Mouse (Mus musculus) limb, embryonic 10.5 days (tissue): ENCODE results near the gene Bicra. TPM values are rescaled to one million over a fixed set of nuclear protein-coding genes. Genes with fewer than 3 reads are reported as not detected.

Experiments used
- DNase-seq: peaks from one replicate; pipeline ENCODE4 v3.0.0-alpha.2; 2017; ENCODE audit warnings: low spot score
- H3K27ac ChIP-seq: fragments of 300-500 bp; sonication (generic); 2 replicates; pipeline ENCODE4 v1.5.1; 2016; ENCODE audit warnings: mild to moderate bottlenecking
- H3K27me3 ChIP-seq: fragments of 300-500 bp; sonication (generic); 2 replicates; pipeline ENCODE4 v1.6.1; 2016; ENCODE audit warnings: low read depth, mild to moderate bottlenecking; ENCODE audit not compliant: poor library complexity, severe bottlenecking
- H3K36me3 ChIP-seq: fragments of 300-500 bp; sonication (generic); 2 replicates; pipeline ENCODE4 v1.6.1; 2016; ENCODE audit warnings: mild to moderate bottlenecking, moderate library complexity
- H3K4me1 ChIP-seq: fragments of 300-500 bp; sonication (generic); 2 replicates; pipeline ENCODE4 v1.6.1; 2016
- H3K4me3 ChIP-seq: fragments of 300-500 bp; sonication (generic); 2 replicates; pipeline ENCODE4 v1.5.1; 2016; ENCODE audit warnings: mild to moderate bottlenecking, moderate library complexity
- H3K9me3 ChIP-seq: fragments of 300-500 bp; sonication (generic); replicated peaks from 2 replicates; pipeline ENCODE4 v1.6.1; 2016; ENCODE audit warnings: mild to moderate bottlenecking
- WGBS: fragments of 180-500 bp; shearing (Covaris S2); methylation state at CpG from one replicate; pipeline ENCODE4 v1.1.7; 2016; 5-methylcytosine and 5-hydroxymethylcytosine counted together
- polyA plus RNA-seq: library from polyadenylated mRNA; unstranded; fragments of >200 nt; fragmentation: Nextera tagmentation; extraction: Ambion mirVana; gene quantifications from 2 replicates; pipeline ENCODE4 v1.2.1, GENCODE M21; 2016

Gene Bicra
- polyA plus RNA-seq, 1 experiment from 2014 or later, result 10.8 TPM

DNA sequence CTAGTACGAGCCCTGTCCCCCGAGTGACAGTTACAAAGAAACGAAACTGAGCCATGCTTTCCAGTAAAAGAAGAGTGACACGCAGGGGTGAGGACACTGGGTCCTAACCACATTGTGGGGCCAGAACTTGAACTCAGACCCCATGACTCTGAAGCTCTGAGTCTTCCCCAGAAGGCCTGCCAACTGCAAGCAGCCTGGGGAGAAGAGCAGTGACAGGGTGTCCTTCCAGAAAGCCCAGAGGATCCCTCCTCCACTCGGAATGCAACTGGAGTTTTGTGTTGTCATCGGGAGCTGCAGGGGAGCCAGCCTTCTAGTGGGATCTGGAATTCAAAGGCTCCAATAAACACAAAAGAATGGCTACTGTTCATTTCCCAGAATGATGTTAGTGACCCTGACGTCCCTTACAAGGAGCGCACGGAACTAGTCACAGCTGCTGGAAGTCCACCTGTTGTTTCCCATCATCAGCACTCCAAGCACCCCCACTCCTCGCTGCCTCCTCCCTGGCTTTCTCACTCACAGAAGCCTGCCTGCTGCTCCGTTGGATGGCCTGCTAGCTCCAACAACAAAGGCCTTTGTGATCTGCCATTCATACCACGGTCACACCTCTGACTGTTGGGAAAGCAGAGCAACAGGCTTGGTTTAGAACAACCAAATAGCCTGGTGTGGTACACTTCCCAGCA, 43.4 kb downstream of the Bicra start:
- Histone ChIP-seq H3K36me3 (peaks cover 34% of the 10 kb centered on the region), H3K4me1 (peaks cover 13% of the 10 kb centered on the region), H3K27ac (no peak overlapping the region), H3K27me3 (no peaks in the 10 kb centered on the region), H3K4me3 (no peak overlapping the region), H3K9me3 (no peaks in the 10 kb centered on the region)
- no peak for DNase-seq
- WGBS, result 74% methylated on average over 12 of the region's 12 CpGs

DNA sequence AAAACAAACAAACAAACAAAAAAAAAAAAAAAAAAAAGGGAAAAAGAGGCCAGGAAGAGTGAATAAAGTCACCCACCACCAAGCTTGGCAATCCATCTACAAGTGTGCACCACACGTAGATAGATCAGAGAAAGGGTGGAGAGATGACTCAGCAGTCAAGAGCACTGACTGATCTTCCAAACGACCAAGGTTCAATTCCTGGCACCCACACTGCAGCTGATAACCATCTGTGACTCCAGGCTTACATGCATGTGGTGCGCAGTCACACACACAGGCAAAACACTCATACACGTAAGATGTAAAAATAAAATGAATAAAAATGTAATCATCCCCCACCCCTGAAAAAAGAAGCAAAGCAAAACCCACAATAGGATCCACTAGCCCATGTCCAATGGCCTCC, 44.7 kb downstream of the Bicra start:
- peaks cover 13% of the 10 kb centered on the region for H3K4me1 ChIP-seq
- H3K4me3 ChIP-seq, result no peak overlapping the region
- WGBS, result 84% methylated on average over 4 of the region's 4 CpGs
- no peaks in the 10 kb centered on the region for H3K9me3 ChIP-seq
- no peaks in the 10 kb centered on the region for H3K27me3 ChIP-seq
- no peak for DNase-seq
- H3K36me3 ChIP-seq, result peaks cover 42% of the 10 kb centered on the region
- no peak overlapping the region for H3K27ac ChIP-seq

DNA sequence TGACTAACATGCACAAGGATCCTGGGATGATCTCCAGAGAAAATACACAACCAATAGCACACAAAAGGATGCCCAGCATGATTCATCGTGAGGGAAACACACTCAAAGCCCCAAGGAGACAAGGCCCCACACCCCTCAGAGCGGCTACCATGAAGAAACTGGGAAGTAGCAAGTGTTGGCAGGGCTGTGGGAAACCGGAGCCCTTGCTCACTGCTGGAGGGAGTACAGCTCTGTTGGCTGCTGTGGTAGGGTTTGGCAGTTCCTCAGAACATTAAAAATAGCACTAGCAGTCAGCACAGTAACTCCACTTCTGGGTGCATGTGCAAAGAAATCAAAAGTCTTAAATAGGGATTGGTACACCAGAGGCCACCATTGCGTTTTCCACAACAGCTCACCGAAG, 45.5 kb downstream of the Bicra start:
- no peaks in the 10 kb centered on the region for H3K9me3 ChIP-seq
- no peaks in the 10 kb centered on the region for H3K27me3 ChIP-seq
- DNase-seq, result no peak
- peaks cover 43% of the 10 kb centered on the region for H3K36me3 ChIP-seq
- H3K27ac ChIP-seq, result no peak overlapping the region
- WGBS, result 95% methylated on average over 5 of the region's 5 CpGs
- H3K4me1 ChIP-seq, result peaks cover 13% of the 10 kb centered on the region
- no peak overlapping the region for H3K4me3 ChIP-seq

DNA sequence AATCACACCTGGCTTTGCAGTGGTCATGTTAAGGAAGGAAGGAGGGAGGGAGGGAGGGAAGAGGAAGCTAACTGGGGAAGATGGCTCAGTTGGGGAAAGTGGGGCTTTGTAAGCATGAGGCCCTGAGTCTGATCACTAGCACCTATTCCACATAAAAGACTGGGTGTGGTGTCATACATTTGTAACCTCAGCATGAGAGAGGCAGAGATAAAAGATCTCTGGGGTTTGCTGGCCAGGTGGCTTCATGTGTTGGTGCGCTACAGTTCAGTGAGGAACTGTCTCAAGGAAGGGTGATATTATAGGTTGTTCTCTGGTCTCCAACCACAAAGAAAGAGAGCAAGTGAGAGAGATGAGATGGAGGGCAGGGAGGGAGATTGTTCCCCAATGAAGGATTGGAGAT, 46.0 kb downstream of the Bicra start:
- peaks cover 13% of the 10 kb centered on the region for H3K4me1 ChIP-seq
- peaks cover 44% of the 10 kb centered on the region for H3K36me3 ChIP-seq
- no peaks in the 10 kb centered on the region for H3K9me3 ChIP-seq
- no peak for DNase-seq
- no peak overlapping the region for H3K4me3 ChIP-seq
- no peak overlapping the region for H3K27ac ChIP-seq
- no peaks in the 10 kb centered on the region for H3K27me3 ChIP-seq
- WGBS, result 96% methylated on average over 1 of the region's 1 CpGs

DNA sequence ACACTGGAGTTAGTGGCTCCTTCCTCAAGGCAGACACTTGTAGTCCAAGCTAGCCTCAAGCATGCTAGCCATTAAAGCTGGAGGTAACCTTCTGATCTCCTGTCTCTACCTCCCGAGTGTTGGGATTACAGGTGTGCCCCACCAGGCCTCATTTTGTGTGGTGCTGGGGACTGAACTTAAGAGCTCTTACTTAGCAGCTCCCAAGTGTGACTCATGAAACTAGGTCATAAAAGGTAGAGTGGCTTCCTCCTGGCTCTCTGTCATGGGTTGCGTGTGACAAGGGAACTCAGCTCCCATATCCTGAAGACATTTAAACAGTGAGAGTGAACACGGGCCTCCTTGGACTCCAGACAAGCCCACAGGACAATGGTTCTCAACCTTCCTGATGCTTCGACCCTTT, 53.9 kb downstream of the Bicra start:
- no peak for DNase-seq
- no peaks in the 10 kb centered on the region for H3K27me3 ChIP-seq
- no peaks in the 10 kb centered on the region for H3K4me1 ChIP-seq
- H3K36me3 ChIP-seq, result peaks cover 95% of the 10 kb centered on the region
- H3K9me3 ChIP-seq, result no peaks in the 10 kb centered on the region
- H3K27ac ChIP-seq, result no peak overlapping the region
- no peak overlapping the region for H3K4me3 ChIP-seq
- WGBS, result 97% methylated on average over 4 of the region's 4 CpGs

DNA sequence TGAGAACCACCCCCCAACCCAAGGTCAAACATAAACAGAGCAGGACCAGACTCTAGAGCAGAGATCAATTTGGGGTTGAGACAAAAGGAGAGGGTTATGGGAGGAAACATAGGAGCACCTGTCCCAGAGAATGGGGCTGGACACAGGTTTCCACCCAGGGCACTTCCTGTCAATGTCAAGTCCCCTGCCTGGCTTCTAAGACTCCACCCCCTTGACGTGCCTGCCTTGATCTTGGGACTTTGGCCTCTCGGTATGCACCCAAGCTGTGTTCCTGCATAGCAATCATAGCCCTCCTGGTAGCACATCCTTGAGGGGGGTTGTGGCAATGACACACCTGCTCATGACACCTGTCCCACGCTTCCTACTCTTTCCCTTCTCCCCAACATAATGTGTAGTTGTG, 54.6 kb downstream of the Bicra start:
- no peaks in the 10 kb centered on the region for H3K9me3 ChIP-seq
- H3K4me1 ChIP-seq, result no peaks in the 10 kb centered on the region
- H3K36me3 ChIP-seq, result peaks cover 99% of the 10 kb centered on the region
- no peak overlapping the region for H3K4me3 ChIP-seq
- no peaks in the 10 kb centered on the region for H3K27me3 ChIP-seq
- 83% methylated on average over 3 of the region's 3 CpGs for WGBS
- no peak overlapping the region for H3K27ac ChIP-seq
- no peak for DNase-seq

DNA sequence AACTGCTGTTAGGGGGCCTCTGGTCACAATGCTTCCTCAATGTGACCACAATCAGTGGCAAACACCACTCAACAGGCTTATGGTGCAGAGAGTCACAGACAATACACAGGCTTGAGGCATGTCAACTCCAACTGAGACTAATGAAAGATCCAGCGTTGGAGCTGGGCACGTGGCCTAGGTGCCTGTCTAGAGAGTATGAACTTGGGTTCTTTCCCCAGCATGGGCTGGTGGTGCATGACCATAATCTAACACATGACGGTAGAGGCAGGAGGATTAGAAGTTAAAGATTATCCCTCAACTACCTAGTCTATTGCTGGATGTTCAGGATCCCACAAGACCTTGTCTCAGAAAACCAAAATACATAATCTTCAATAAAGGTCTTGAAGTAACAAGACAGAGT, 56.0 kb downstream of the Bicra start:
- no peaks in the 10 kb centered on the region for H3K4me1 ChIP-seq
- no peak overlapping the region for H3K4me3 ChIP-seq
- no peak for DNase-seq
- H3K9me3 ChIP-seq, result no peaks in the 10 kb centered on the region
- no peak overlapping the region for H3K27ac ChIP-seq
- H3K36me3 ChIP-seq, result peaks cover 99% of the 10 kb centered on the region
- no peaks in the 10 kb centered on the region for H3K27me3 ChIP-seq
- 95% methylated on average over 3 of the region's 3 CpGs for WGBS

DNA sequence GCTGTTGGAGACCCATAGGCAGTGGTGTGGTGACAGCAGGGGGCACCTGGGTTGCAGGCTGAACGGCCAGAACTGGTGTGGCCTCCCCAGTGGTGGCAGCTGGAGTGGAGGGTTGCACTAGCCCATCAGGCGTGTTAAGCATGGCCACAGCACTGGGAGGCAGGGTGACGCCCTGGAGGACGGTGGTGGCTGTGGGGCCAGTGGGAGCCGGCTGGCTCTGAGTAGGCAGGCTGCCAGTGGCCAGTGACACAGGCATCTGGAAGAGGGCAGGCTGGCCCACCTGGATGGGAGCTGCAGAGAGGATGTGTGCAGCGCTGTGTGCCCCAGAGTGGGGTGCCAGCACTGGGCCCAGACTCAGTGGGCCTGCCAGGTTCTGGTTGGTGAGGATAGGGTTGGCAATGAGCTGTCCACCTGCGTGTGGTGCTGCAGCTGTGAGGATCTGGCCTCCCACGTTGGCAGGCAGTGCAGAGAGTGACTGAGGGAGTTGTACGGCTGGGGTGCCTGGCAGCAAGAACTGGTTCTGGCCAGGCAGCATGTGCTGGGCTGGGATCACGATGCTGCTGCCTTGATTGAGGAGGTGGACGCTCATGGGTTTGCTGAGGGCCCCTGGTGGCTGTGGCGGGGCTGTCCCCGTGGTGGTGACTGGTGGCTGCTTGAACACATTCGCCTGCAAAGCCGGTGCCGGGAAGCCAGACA, 59.9 kb downstream of the Bicra start:
- Histone ChIP-seq H3K4me1 (no peaks in the 10 kb centered on the region), H3K4me3 (no peak overlapping the region), H3K36me3 (peaks cover 88% of the 10 kb centered on the region), H3K27ac (no peak overlapping the region), H3K9me3 (no peaks in the 10 kb centered on the region), H3K27me3 (no peaks in the 10 kb centered on the region)
- WGBS, result 93% methylated on average over 16 of the region's 16 CpGs
- DNase-seq, result no peak

DNA sequence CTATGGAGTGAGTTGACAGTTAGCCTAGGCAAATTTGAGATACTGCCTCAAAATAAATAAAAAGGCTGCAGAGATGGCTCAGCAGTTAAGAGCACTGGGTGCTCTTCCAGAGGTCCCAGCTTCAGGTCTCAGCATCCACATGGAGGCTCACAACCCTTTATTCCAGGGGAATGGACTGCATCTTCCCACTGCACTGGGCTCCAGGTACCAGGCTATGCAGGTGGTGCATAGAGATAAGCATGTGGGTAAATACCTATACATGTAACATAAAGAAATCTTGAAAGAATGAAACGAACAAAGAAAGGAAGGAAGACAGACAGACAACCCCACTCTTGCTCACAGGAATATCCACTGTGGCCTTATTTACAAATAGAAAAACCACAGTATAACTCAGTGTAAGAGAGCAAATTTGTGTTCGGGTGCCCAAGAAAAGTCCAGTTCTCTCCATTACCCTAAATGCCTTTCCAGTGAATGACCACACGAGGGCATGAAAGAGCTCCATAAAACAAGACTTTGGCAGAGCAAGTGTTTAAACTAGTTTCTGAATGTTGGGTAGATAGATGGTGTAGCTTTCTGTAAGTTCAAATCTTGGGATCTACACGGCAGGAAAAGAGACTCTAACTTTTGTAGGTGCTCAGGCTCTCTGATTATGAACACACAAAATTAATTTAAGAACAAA, 64.9 kb downstream of the Bicra start:
- Histone ChIP-seq H3K27me3 (no peaks in the 10 kb centered on the region), H3K4me1 (no peaks in the 10 kb centered on the region), H3K4me3 (no peak overlapping the region), H3K9me3 (no peaks in the 10 kb centered on the region), H3K27ac (no peak overlapping the region), H3K36me3 (peaks cover 87% of the 10 kb centered on the region)
- DNase-seq, result no peak
- WGBS, result 48% methylated on average over 4 of the region's 4 CpGs

DNA sequence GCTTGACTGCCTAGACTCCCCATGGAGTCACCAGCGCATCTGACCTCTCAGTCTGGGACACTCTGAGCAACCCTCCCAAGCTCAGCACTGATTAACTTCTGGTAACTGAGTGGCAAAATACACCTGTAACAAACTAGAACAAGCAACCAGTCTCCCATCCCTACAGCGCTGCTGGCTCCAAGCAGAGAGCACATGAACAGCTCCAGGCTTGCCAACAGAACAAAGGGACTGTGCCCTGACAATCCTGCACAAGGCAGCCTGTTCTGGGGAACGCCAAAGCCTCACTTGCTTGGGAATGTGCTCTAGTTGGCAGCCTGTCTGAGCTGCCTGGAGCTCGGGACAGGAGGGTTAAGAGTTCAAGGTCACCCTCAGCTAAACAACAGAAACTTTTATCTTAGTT, 66.2 kb downstream of the Bicra start:
- Histone ChIP-seq H3K27ac (no peak overlapping the region), H3K27me3 (no peaks in the 10 kb centered on the region), H3K36me3 (peaks cover 87% of the 10 kb centered on the region), H3K4me1 (no peaks in the 10 kb centered on the region), H3K9me3 (no peaks in the 10 kb centered on the region), H3K4me3 (no peak overlapping the region)
- no peak for DNase-seq
- WGBS, result 89% methylated on average over 4 of the region's 4 CpGs

DNA sequence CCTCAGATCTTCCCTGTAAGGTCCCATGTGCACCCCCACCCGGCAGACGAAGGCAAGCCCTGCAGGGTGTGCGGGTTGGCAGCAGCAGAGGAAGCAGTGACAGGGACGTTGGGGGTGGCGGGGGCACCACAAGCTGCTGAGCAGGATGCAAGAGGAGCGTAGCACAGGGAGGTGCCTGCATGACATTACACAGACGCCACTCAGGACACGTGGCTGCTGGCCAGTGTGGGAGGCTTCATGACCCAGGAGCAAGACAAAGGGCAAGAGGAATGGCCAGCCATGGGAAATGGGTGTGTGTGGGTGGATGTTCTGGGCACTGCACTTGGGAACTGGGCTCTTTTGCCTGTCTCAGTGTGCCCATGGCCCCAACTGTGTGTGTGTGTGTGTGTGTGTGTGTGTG, 67.5 kb downstream of the Bicra start:
- peaks cover 85% of the 10 kb centered on the region for H3K36me3 ChIP-seq
- H3K9me3 ChIP-seq, result no peaks in the 10 kb centered on the region
- no peak overlapping the region for H3K4me3 ChIP-seq
- no peaks in the 10 kb centered on the region for H3K4me1 ChIP-seq
- H3K27me3 ChIP-seq, result no peaks in the 10 kb centered on the region
- H3K27ac ChIP-seq, result no peak overlapping the region
- WGBS, result 86% methylated on average over 8 of the region's 8 CpGs
- DNase-seq, result no peak

DNA sequence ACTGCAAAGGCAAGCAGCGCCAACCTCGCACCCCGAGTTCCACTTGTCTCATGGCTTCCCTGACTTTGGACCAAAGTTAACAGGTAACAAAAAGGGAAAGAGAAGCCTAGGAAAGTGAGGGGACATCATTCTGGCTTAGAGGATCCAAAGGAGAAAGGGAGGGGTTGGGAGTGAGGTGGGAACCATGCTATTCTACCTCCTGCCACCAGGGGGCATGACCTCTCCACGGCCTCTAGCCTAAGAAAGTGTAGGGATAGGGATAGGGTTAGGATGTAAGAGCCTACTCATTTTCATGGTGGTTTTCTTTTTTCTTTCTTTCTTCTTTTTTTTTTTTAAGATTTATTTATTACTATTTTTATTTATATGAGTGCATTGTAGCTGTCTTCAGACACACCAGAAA, 71.8 kb downstream of the Bicra start:
- Histone ChIP-seq H3K36me3 (peaks cover 98% of the 10 kb centered on the region), H3K4me3 (no peak overlapping the region), H3K27me3 (no peaks in the 10 kb centered on the region), H3K9me3 (no peaks in the 10 kb centered on the region), H3K27ac (no peak overlapping the region), H3K4me1 (no peaks in the 10 kb centered on the region)
- DNase-seq, result peak; percentile 51
- 85% methylated on average over 4 of the region's 4 CpGs for WGBS

DNA sequence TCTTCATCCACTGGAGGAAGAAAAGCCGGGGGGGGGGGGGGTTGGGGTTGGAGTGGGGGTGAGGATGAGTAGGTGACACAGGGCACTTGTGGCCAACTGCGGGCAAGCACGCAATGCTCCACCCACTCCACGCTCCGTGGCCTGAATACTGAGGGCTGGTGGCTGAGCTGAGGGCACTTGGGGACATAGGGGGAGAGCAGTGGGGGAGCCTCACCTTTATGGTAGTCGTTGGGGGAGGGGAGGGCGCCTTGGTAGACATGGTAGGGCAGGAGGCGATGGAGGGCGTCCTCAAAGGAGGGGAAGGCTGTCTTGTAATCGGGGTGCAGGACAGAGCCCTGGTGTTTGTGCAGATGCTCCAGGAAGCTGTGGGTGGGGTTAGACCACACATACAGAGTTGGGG, 72.3 kb downstream of the Bicra start:
- no peaks in the 10 kb centered on the region for H3K9me3 ChIP-seq
- no peak overlapping the region for H3K4me3 ChIP-seq
- no peaks in the 10 kb centered on the region for H3K4me1 ChIP-seq
- no peak for DNase-seq
- H3K27ac ChIP-seq, result no peak overlapping the region
- H3K27me3 ChIP-seq, result no peaks in the 10 kb centered on the region
- WGBS, result 96% methylated on average over 10 of the region's 10 CpGs
- H3K36me3 ChIP-seq, result peaks cover 97% of the 10 kb centered on the region
